Mouse (Mus musculus) MEL (cell line): ENCODE data around the gene Brd1. TPM values are rescaled to one million over a fixed set of nuclear protein-coding genes. Genes with fewer than 3 reads are reported as not detected.

Source experiments
- DNase-seq: peaks from one replicate; pipeline ENCODE4 v3.0.0; 2011; ENCODE audit warnings: low read depth, low spot score
- H3K27ac ChIP-seq: 2 replicates; pipeline ENCODE4 v1.5.1; 2012; ENCODE audit warnings: low read depth, mild to moderate bottlenecking, control low read depth, low read length, moderate library complexity; ENCODE audit not compliant: control insufficient read depth
- H3K27me3 ChIP-seq, 2 experiments: fragments of 150-350 bp in 1 of 2; sonication (generic) in 1 of 2; 2 replicates each; pipeline ENCODE4 v1.6.1; 2012; ENCODE audit warnings: low read length in 2 of 2, mild to moderate bottlenecking in 2 of 2, improper control_type of control experiment in 1 of 2, moderate library complexity in 1 of 2; ENCODE audit not compliant: insufficient read depth in 2 of 2, control insufficient read depth in 1 of 2
- H3K36me3 ChIP-seq, 2 experiments: 2 replicates each; pipeline ENCODE4 v1.6.1; 2012 to 2014; ENCODE audit warnings: low read length in 2 of 2, improper control_type of control experiment in 1 of 2, inconsistent platforms in 1 of 2, mild to moderate bottlenecking in 1 of 2; ENCODE audit not compliant: insufficient read depth in 2 of 2, control insufficient read depth in 1 of 2
- H3K4me1 ChIP-seq, 2 experiments: fragments of 150-350 bp in 1 of 2; sonication (generic) in 1 of 2; 2 replicates each; pipeline ENCODE4 v1.6.1; 2012; ENCODE audit warnings: low read length in 2 of 2, improper control_type of control experiment in 1 of 2, mild to moderate bottlenecking in 1 of 2; ENCODE audit not compliant: insufficient read depth in 2 of 2, control insufficient read depth in 1 of 2
- H3K4me3 ChIP-seq, 2 experiments: fragments of 150-350 bp in 1 of 2; sonication (generic) in 1 of 2; 2 replicates each; pipeline ENCODE4 v1.5.1; 2012; ENCODE audit warnings: low read depth in 2 of 2, low read length in 2 of 2, mild to moderate bottlenecking in 2 of 2, moderate library complexity in 2 of 2, control low read depth in 1 of 2, improper control_type of control experiment in 1 of 2; ENCODE audit not compliant: control insufficient read depth in 1 of 2, insufficient read depth in 1 of 2
- H3K79me2 ChIP-seq: 2 replicates; pipeline ENCODE4 v1.6.1; 2012; ENCODE audit warnings: mild to moderate bottlenecking, low read length, moderate library complexity; ENCODE audit not compliant: control insufficient read depth, poor library complexity, insufficient read depth
- H3K9ac ChIP-seq: 2 replicates; pipeline ENCODE4 v1.6.1; 2012; ENCODE audit warnings: low read depth, mild to moderate bottlenecking, control low read depth, low read length, moderate library complexity; ENCODE audit not compliant: control insufficient read depth, poor library complexity, severe bottlenecking
- H3K9me3 ChIP-seq: fragments of 150-350 bp; sonication (generic); replicated peaks from 2 replicates; pipeline ENCODE4 v1.6.1; 2012; ENCODE audit warnings: mild to moderate bottlenecking, low read length, improper control_type of control experiment, moderate library complexity; ENCODE audit not compliant: insufficient read depth
- CTCF ChIP-seq, 3 experiments: IDR thresholded peaks in 2 of 3; conservative IDR thresholded peaks in 1 of 3; 2 replicates each; pipeline ENCODE4 v1.5.1; 2011 to 2012; ENCODE audit warnings: low read length in 3 of 3, low read depth in 2 of 3, mild to moderate bottlenecking in 2 of 3, improper control_type of control experiment in 1 of 3, inconsistent platforms in 1 of 3, mixed read lengths in 1 of 3, moderate library complexity in 1 of 3; ENCODE audit not compliant: control insufficient read depth in 1 of 3, insufficient read depth in 1 of 3, poor library complexity in 1 of 3, severe bottlenecking in 1 of 3
- ETS1 ChIP-seq: IDR thresholded peaks from 2 replicates; pipeline ENCODE4 v1.6.1; 2012; ENCODE audit warnings: low read depth, mild to moderate bottlenecking, inconsistent platforms, low read length, improper control_type of control experiment, moderate library complexity
- MAZ ChIP-seq: IDR thresholded peaks from 2 replicates; pipeline ENCODE4 v1.6.1; 2012; ENCODE audit warnings: low read depth, mild to moderate bottlenecking, inconsistent platforms, low read length, improper control_type of control experiment
- MXI1 ChIP-seq: IDR thresholded peaks from 2 replicates; pipeline ENCODE4 v1.6.1; 2011; ENCODE audit warnings: mild to moderate bottlenecking, low read depth, low read length, improper control_type of control experiment
- MYC ChIP-seq: IDR thresholded peaks from 2 replicates; pipeline ENCODE4 v1.6.1; 2011; ENCODE audit warnings: low read depth, mild to moderate bottlenecking, low read length, improper control_type of control experiment, moderate library complexity
- POLR2AphosphoS5 ChIP-seq: IDR thresholded peaks from 2 replicates; pipeline ENCODE4 v1.6.1; 2012; ENCODE audit warnings: low read depth, borderline replicate concordance, mild to moderate bottlenecking, inconsistent platforms, low read length, moderate library complexity, mixed read lengths
- SIN3A ChIP-seq: IDR thresholded peaks from 2 replicates; pipeline ENCODE4 v1.6.1; 2012; ENCODE audit warnings: low read length, improper control_type of control experiment, inconsistent platforms
- TAL1 ChIP-seq: IDR thresholded peaks from 2 replicates; pipeline ENCODE4 v1.6.1; 2012; ENCODE audit warnings: mild to moderate bottlenecking, inconsistent platforms, low read length, moderate library complexity, mixed read lengths
- TCF12 ChIP-seq: IDR thresholded peaks from 2 replicates; pipeline ENCODE4 v1.6.1; 2014; ENCODE audit warnings: low read depth, mild to moderate bottlenecking, inconsistent platforms, low read length, improper control_type of control experiment, moderate library complexity
- UBTF ChIP-seq: IDR thresholded peaks from 2 replicates; pipeline ENCODE4 v1.6.1; 2012; ENCODE audit warnings: low read depth, mild to moderate bottlenecking, inconsistent platforms, low read length, improper control_type of control experiment, moderate library complexity, borderline replicate concordance; ENCODE audit not compliant: insufficient read depth
- USF2 ChIP-seq, 2 experiments: IDR thresholded peaks; 2 replicates each; pipeline ENCODE4 v1.6.1; 2011 to 2012; ENCODE audit warnings: improper control_type of control experiment in 2 of 2, low read length in 2 of 2, borderline replicate concordance in 1 of 2, inconsistent platforms in 1 of 2, low read depth in 1 of 2, mild to moderate bottlenecking in 1 of 2; ENCODE audit not compliant: insufficient read depth in 1 of 2
- ZC3H11A ChIP-seq: IDR thresholded peaks from 2 replicates; pipeline ENCODE4 v1.6.1; 2012; ENCODE audit warnings: low read depth, mild to moderate bottlenecking, inconsistent platforms, low read length, improper control_type of control experiment
- ZKSCAN1 ChIP-seq: IDR thresholded peaks from 2 replicates; pipeline ENCODE4 v1.6.1; 2012; ENCODE audit warnings: low read depth, mild to moderate bottlenecking, inconsistent platforms, low read length, improper control_type of control experiment, moderate library complexity
- ZMIZ1 ChIP-seq: IDR thresholded peaks from 2 replicates; pipeline ENCODE4 v1.6.1; 2012; ENCODE audit warnings: low read depth, mild to moderate bottlenecking, inconsistent platforms, low read length, improper control_type of control experiment, moderate library complexity
- polyA plus RNA-seq, 2 experiments: library from polyadenylated mRNA; stranded (reverse) in 1 of 2; unstranded in 1 of 2; fragments of >175 nt in 1 of 2; fragments of >200 nt in 1 of 2; gene quantifications; 2 replicates each; pipeline versions ENCODE4 v1.2.1 to v1.2.4; 2012; ENCODE audit warnings: low replicate concordance in 2 of 2, low read depth in 1 of 2; ENCODE audit not compliant: insufficient read length in 2 of 2, insufficient read depth in 1 of 2, missing spikeins in 1 of 2
- total RNA-seq: library from RNA; depleted of rRNA; stranded (reverse); fragments of 300-350 nt; gene quantifications from 2 replicates; pipeline ENCODE4 v1.2.3, GENCODE M21; 2012

Gene Brd1
- total and polyA plus RNA-seq, 3 experiments = 33.7 to 72.7 (median 43.1) TPM

DNA sequence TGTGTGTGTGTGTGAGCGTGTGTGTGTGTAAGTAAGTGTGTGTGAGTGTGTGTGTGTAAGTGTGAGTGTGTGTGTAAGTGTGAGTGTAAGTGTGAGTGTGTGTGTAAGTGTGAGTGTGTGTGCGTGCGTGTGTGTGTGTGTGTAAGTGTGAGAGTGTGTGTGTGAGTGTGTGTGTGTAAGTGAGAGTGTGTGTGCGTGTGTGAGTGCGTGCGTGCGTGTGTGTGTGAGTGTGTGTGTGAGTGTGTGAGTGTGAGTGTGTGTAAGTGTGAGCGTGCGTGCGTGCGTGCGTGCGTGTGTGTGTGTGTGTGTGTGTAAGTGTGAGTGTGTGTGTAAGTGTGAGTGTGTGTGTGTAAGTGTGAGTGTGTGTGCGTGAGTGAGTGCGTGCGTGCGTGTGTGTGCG lies 21.7 kb upstream of the Brd1 start:
- Histone ChIP-seq H3K4me3 (no peak overlapping the region), H3K79me2 (peaks cover 54% of the 10 kb centered on the region), H3K27ac (no peak overlapping the region), H3K9me3 (no peaks in the 10 kb centered on the region), H3K9ac (no peak overlapping the region), H3K4me1 (peaks cover 0 to 16% of the 10 kb centered on the region in 2 experiments; a peak in 2 of 4 replicates), H3K36me3 (peaks cover 20 to 24% of the 10 kb centered on the region in 2 experiments), H3K27me3 (no peaks in the 10 kb centered on the region)
- TF ChIP-seq ZKSCAN1 = no peak
- peak in 1 of 3 experiments; percentile 3; a peak in 1 of 6 replicates for TF ChIP-seq CTCF (IDR thresholded peaks at IDR 0.05 in 2 of 3, conservative IDR thresholded peaks at IDR 0.05 in 1 of 3; ENCODE audit: control insufficient read depth in 1 of 3, insufficient read depth in 1 of 3, low read depth in 2 of 3, low read length in 3 of 3, poor library complexity in 1 of 3, severe bottlenecking in 1 of 3)
- TF ChIP-seq POLR2AphosphoS5 = peak; percentile 88; the same call in 1 of the 2 replicates
- no peak for DNase-seq

DNA sequence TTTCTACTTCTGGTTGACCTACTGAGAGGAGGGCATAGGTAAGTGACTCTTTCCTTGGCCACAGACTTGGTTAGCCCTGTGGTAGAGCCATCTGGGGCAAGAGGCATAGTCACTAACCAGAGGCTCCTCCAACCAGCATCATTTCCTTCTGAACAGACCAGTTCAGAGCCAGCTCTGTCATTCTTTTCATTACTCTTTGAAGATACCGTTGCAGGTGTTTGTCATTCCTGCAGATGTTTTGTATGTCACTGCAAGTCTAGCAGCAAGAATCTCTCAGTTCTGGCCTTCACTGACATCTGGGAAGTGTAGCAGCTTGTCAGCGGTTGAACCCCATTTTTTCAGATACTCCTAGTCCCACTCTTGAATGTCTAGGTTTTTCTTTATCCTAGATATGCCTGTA lies 20.9 kb upstream of the Brd1 start:
- no peak overlapping the region for H3K4me3 ChIP-seq
- peaks cover 55% of the 10 kb centered on the region for H3K79me2 ChIP-seq
- no peaks in the 10 kb centered on the region for H3K27me3 ChIP-seq
- H3K9ac ChIP-seq = no peak overlapping the region
- no peak overlapping the region for H3K27ac ChIP-seq
- peaks cover 3 to 25% of the 10 kb centered on the region in 2 experiments; a peak in 3 of 4 replicates for H3K4me1 ChIP-seq
- DNase-seq = no peak
- H3K36me3 ChIP-seq = peaks cover 15 to 27% of the 10 kb centered on the region in 2 experiments
- TF ChIP-seq TCF12 (no peak), MAZ (no peak), POLR2AphosphoS5 (no peak), USF2 (IDR thresholded peaks at IDR 0.05; ENCODE audit: borderline replicate concordance in 1 of 2, insufficient read depth in 1 of 2, low read depth in 1 of 2, low read length in 2 of 2) (no peak), CTCF (IDR thresholded peaks at IDR 0.05 in 2 of 3, conservative IDR thresholded peaks at IDR 0.05 in 1 of 3; ENCODE audit: control insufficient read depth in 1 of 3, insufficient read depth in 1 of 3, low read depth in 2 of 3, low read length in 3 of 3, poor library complexity in 1 of 3, severe bottlenecking in 1 of 3) (no peak), MXI1 (no peak), ZC3H11A (no peak), ETS1 (no peak), UBTF (no peak), TAL1 (no peak), ZMIZ1 (no peak), SIN3A (no peak), MYC (no peak)
- no peaks in the 10 kb centered on the region for H3K9me3 ChIP-seq
